Mouse (Mus musculus): Measurements from ENCODE around the gene Lrch2.
"Not testable (repeated sequence)": the region's sequence is repeated elsewhere in the genome, so short reads cannot be mapped to it uniquely, and the experiment has no call there.

Lrch2 gene

GRCm38 (mm10) chrX:147553421-147554201, at the start of gene Lrch2:
Lrch2 (minus strand) TSS chrX:147554081.
- in situ Hi-C loops (cut with MboI; ENCODE audit: unreplicated experiment in 2 of 2) = no loop called here

- in situ Hi-C loops (cut with MboI; ENCODE audit: unreplicated experiment in 2 of 2) = no loop called here
Observed at GRCm38 (mm10) chrX:147540934-147541870, 12.7 kb downstream of the Lrch2 start.

GRCm38 (mm10) chrX:147538377-147538776, 15.5 kb downstream of the Lrch2 start:
- in situ Hi-C loops (cut with MboI; ENCODE audit: unreplicated experiment in 2 of 2) = no loop called here

- in situ Hi-C loops (cut with MboI; ENCODE audit: unreplicated experiment in 2 of 2) = not testable (repeated sequence)
Observed at GRCm38 (mm10) chrX:147537117-147537516, 16.8 kb downstream of the Lrch2 start.

- in situ Hi-C loops (cut with MboI; ENCODE audit: unreplicated experiment in 2 of 2) = no loop called here
Observed at GRCm38 (mm10) chrX:147535616-147536015, 18.3 kb downstream of the Lrch2 start.

- in situ Hi-C loops (cut with MboI; ENCODE audit: unreplicated experiment in 2 of 2) = no loop called here
Observed at GRCm38 (mm10) chrX:147531675-147532074, 22.2 kb downstream of the Lrch2 start.

GRCm38 (mm10) chrX:147527646-147528172, 26.2 kb downstream of the Lrch2 start:
- in situ Hi-C loops (cut with MboI; ENCODE audit: unreplicated experiment in 2 of 2) = no loop called here

GRCm38 (mm10) chrX:147489551-147489950, 64.3 kb downstream of the Lrch2 start:
- in situ Hi-C loops (cut with MboI; ENCODE audit: unreplicated experiment in 2 of 2) = no loop called here

- in situ Hi-C loops (cut with MboI; ENCODE audit: unreplicated experiment in 2 of 2) = not testable (repeated sequence)
Observed at GRCm38 (mm10) chrX:147453610-147454009, 100.3 kb downstream of the Lrch2 start, which contains the start of gene Vmn1r239-ps. Vmn1r239-ps (minus strand) TSS chrX:147453710.

- in situ Hi-C loops (cut with MboI; ENCODE audit: unreplicated experiment in 2 of 2) = loop anchor here in 1 of 2 experiments (25.0 kb wide), 1 partner anchor 106 kb away; no protein-coding TSS in a partner anchor
Observed at GRCm38 (mm10) chrX:147443386-147443785, 110.5 kb downstream of the Lrch2 start.

- in situ Hi-C loops (cut with MboI; ENCODE audit: unreplicated experiment in 2 of 2) = loop anchor here in 1 of 2 experiments (25.0 kb wide), 1 partner anchor 98 kb away; no protein-coding TSS in a partner anchor
Observed at GRCm38 (mm10) chrX:147435400-147435799, 118.5 kb downstream of the Lrch2 start.

- in situ Hi-C loops (cut with MboI; ENCODE audit: unreplicated experiment in 2 of 2) = loop anchor here in 1 of 2 experiments (25.0 kb wide), 1 partner anchor 92 kb away; no protein-coding TSS in a partner anchor
Observed at GRCm38 (mm10) chrX:147429753-147430152, 124.1 kb downstream of the Lrch2 start.

GRCm38 (mm10) chrX:147429129-147429528, 124.8 kb downstream of the Lrch2 start, which contains the start of gene Il13ra2:
Il13ra2 (minus strand) TSS chrX:147429192.
- in situ Hi-C loops (cut with MboI; ENCODE audit: unreplicated experiment in 2 of 2) = loop anchor here in 1 of 2 experiments (25.0 kb wide), 1 partner anchor 92 kb away; no protein-coding TSS in a partner anchor

Measured in v-Abl transformed pro-B cells (cell line).